Comparison of ENCODE assay signal across 8 mouse cellular contexts in genomic region chr2:4517553-4518125, GRCm38 (mm10).
A peak's percentile ranks its signal among the peaks of the same experiment; 100 is the strongest.
DNase-seq lines count a peak whose midpoint lies in the region; ATAC-seq lines count a peak whose summit lies in the region.

No protein-coding gene starts in this region.

- H3K4me2 ChIP-seq in liver, embryonic 16.5 days (ENCODE audit: low read depth, low read length): no peak overlapping the region
- no peak overlapping the region for H3K4me2 ChIP-seq in neural tube, embryonic 14.5 days (ENCODE audit: low read depth, low read length)

- WGBS in liver, embryonic 16.5 days (ENCODE audit: insufficient replicate concordance): 33% methylated on average over 7 of the region's 7 CpGs
- 45% methylated on average over 7 of the region's 7 CpGs for WGBS in neural tube, embryonic 14.5 days

- intact Hi-C loops in left cerebral cortex, postnatal 25 days (cut with DNase I): no loop called here

- H3K27me3 ChIP-seq in liver, embryonic 16.5 days (ENCODE audit: control insufficient read depth, insufficient read depth, low read depth, low read length): no peaks in the 10 kb centered on the region
- H3K27me3 ChIP-seq in neural tube, embryonic 14.5 days (ENCODE audit: control insufficient read depth, insufficient read depth, low read length): no peaks in the 10 kb centered on the region

- no peaks in the 10 kb centered on the region for H3K36me3 ChIP-seq in liver, embryonic 16.5 days (ENCODE audit: control insufficient read depth, insufficient read depth)
- no peaks in the 10 kb centered on the region for H3K36me3 ChIP-seq in neural tube, embryonic 14.5 days (ENCODE audit: control insufficient read depth, insufficient read depth, low read length)

- no peak overlapping the region for H3K27ac ChIP-seq in liver, embryonic 16.5 days (ENCODE audit: low read length)
- peak overlapping the region; percentile 50; the same call in 1 of the 2 replicates for H3K27ac ChIP-seq in neural tube, embryonic 14.5 days (ENCODE audit: low read depth, low read length)

- no peaks in the 10 kb centered on the region for H3K9me3 ChIP-seq in liver, embryonic 16.5 days (replicated peaks; ENCODE audit: control insufficient read depth, low read length)
- H3K9me3 ChIP-seq in neural tube, embryonic 14.5 days (ENCODE audit: control insufficient read depth, low read length): no peaks in the 10 kb centered on the region; the same call in 1 of the 2 replicates

- peak; percentile 75 for ATAC-seq in common myeloid progenitor, adult 5-6 weeks (replicated peaks; ENCODE audit: low read depth, poor library complexity, severe bottlenecking)
- peak; percentile 48 for ATAC-seq in liver, embryonic 16.5 days (ENCODE audit: low read depth)
- peak; percentile 50; the same call in 1 of the 2 replicates for ATAC-seq in neural tube, embryonic 14.5 days (ENCODE audit: low read depth)

- H3K9ac ChIP-seq in liver, embryonic 16.5 days (ENCODE audit: low read depth, low read length): no peak overlapping the region
- H3K9ac ChIP-seq in neural tube, embryonic 14.5 days (replicated peaks; ENCODE audit: low read depth, low read length): no peak overlapping the region

- H3K4me3 ChIP-seq in liver, embryonic 16.5 days (ENCODE audit: low read depth, low read length): no peak overlapping the region
- H3K4me3 ChIP-seq in neural tube, embryonic 14.5 days (ENCODE audit: low read depth, low read length): no peak overlapping the region

- DNase-seq in MN1 (ENCODE audit: low spot score): peak; percentile 24
- DNase-seq in heart, adult 11 months: peak; percentile 99
- peak; percentile 5 for DNase-seq in induced T-regulatory cell, adult 2 months (ENCODE audit: low read depth)
- DNase-seq in left cerebral cortex, postnatal 25 days (ENCODE audit: low spot score in 2 of 2): no peak
- no peak for DNase-seq in B cell, adult 2 months

- H3K4me1 ChIP-seq in liver, embryonic 16.5 days (ENCODE audit: control insufficient read depth, low read depth, low read length): peaks cover 7% of the 10 kb centered on the region
- no peaks in the 10 kb centered on the region for H3K4me1 ChIP-seq in neural tube, embryonic 14.5 days (ENCODE audit: control insufficient read depth, insufficient read depth, low read length)

Comparison
In these comparisons a context has a peak if more than half of its experiments do, and no peak if none do; other contexts are left out.
1. DNase-seq: peak in MN1 (single experiment), heart, adult 11 months (single experiment) and induced T-regulatory cell, adult 2 months (single experiment); none in left cerebral cortex, postnatal 25 days (0 of 2) and B cell, adult 2 months (0 of 2).
2. Peak in every context shown above with its lines, with median percentiles within 50 percentile points of each other: ATAC-seq.